Mouse (Mus musculus) adrenal gland, adult (tissue): ENCODE measurements around the gene Endog.
"Not testable (repeated sequence)": the region's sequence is repeated elsewhere in the genome, so short reads cannot be mapped to it uniquely, and the experiment has no call there.

Experiments used
- DNase-seq, 2 experiments: peaks; one replicate each; pipeline ENCODE4 v3.0.0; 2022 to 2023; ENCODE audit warnings: low spot score in 1 of 2; ENCODE audit not compliant: inconsistent age in 2 of 2

Gene Endog

DNA sequence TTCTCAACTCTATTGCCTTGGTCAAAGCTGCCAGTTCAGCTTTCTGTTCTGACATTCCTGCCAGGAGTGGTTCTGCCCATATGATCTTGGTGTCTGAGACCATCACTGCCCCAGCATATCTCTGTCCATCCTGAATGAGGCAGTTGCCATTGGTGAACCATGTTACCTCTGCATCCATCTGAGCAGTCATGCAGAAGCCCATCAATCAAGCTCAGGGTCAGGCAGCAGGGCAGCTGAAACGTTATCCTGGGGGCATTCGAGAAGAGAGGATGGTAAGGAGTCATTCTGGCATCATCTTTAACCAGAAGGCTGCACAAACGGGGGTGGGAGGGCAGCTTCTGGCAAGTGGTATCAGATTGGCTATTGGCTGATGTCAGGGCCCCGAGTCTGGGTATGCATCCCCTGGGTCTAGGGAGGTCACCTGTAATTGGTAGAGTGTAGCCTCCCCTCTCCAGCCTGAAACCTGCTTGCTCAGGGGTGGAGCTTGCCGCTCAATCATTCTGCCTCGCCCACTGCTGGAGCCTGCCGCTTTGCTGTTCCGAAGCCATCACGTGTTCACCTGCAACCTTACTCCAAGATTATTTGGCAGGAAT, 6.9 kb upstream of the Endog start:
- no peak for DNase-seq

DNA sequence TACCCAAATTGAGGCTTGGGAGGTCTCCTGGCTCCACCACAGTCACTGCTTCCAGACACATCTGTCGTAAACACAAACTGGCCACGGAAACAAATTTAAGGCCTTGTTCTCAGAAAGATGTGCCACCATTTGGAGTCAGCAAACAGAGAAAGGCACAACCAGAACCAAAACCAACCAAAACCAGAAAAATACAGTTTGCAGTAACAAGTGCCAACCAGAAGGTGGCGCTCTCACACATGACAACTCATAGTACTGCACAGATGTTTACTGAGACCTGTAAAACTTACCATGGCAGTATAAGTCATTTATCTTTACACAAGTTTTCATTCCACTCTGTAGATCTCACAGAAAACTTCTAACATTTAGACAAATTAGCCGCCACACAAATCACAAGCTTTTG, 4.6 kb upstream of the Endog start:
- no peak for DNase-seq

DNA sequence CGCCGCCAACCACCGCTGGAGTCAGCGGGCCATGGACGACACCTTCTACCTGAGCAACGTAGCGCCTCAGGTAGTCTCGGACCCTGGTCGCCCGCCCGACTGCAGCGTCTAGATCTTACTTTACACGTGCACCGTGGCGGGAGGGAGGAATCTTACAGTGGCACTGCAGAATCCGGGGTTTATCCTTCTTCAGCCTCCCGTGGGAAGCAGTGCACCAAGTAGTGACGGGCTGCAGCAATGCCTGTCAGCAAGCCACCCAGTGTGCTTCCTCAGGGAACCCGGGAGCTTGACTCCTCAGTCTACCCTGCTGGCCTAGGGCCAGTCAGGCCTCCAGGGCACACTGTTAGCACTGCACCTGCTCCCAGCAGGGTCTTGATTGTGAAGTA, 697 bp downstream of the Endog start:
- DNase-seq: no peak

DNA sequence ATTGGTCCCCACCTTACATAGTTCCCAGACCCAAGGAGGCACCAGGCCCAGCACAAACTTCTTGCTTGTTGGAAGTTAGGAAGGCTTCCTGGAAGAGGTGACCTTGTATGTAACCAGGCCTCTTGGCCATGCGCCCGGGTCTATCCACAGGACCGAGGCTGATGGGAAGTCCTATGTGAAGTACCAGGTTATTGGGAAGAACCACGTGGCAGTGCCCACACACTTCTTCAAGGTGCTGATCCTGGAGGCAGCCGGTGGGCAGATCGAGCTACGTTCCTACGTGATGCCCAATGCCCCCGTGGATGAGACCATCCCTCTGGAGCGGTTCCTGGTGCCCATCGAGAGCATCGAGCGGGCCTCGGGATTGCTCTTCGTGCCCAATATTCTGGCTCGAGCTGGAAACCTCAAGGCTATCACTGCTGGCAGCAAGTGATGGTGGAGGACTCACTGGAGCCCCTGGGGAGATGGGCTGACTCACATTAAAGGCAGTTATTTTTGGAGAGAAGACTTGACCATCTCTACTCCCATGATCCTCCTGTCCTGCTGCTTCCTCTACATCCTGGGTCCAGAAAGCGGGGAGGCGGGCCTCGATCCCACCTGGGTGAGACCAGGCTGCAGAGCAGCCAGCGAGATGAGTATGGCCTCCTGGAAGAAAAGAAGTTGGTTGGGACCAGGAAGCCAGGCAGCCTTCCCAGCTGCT, 2.4 kb downstream of the Endog start:
- peak in 1 of 2 experiments; percentile 57 for DNase-seq

DNA sequence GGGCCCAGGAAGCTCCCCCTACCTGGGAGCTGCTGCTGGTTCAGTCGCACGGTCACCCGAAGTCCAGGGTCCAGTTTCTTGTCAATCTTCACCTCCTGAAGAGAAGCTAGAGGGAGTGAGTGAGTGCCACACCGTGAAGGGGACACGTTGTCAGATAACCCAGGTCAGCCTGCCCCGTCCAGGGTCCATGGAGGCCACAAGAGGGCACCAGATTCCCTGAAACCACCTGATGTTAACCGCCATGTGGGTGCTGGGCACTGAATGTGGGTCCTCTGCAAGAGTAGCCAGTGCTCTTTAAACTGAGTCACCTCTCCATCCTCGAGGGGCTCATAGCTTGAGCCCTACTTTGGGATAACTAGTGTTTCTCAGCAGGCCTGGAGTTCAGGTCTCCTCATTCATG, 4.6 kb downstream of the Endog start:
- DNase-seq: peak in 1 of 2 experiments; percentile 45

DNA sequence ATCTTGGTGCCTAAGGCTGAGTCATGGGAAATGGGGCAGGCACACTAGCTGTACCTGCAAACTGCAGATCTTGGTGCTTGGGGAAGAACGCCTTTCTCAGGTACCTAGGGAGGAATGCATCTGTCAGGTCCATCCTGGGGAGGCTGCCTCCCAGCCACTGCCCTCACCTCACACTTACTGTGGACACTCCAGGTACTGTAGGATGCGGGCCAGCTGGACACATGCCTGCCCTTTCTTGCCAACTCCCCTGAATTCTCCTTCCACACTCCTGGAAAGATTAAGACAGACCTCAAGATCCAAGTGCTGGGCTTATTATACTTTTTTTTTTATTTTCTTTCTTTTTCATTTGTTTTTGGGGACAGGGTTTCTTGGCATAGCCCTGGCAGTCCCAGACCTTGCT, 5.3 kb downstream of the Endog start:
- DNase-seq: no peak

DNA sequence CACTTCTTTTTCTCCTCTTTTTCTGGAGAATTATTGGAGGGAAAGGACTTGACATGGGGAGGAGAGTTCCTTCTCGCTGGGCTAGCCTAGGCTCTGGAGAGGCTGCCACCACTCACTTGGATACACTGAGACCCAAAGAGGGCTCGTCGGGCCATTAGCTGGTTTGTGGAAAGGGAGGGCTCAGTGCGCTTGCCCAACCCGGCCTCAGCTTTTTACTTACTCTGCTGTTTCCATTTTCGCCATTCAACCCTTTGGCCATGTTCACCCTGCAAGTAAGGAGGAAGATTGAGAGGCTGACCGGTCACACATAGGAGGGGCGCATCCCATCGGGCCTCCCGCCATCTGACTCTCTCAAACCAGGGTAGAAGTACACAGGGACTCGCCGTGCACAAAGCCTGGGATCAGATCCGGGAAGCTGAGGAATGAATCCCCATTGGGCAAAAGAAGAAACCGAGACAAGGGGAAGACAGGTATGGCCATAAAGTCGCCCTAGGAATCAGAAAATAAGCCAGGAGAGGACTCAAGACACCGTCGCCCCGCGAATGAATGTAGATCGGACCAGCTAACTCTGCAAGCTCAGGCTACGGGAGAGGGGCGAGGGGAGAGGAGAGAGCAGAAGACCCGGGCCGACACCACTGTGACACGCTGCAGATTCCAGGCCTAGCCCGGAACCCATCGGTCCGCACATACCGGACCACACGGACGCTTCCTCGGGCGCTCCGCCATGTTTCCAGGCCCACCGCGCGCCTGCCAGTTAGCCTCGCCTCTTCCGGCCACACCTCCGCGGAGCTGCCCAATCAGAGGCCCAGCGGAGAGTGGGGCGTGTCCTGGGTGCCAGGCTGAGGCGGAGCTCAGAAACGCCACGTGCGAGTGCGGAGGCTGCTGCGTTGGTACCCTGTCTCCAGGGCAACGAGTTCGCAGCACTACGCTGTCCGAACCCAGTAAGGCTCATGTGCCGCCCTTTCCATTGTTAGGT, 6.7 kb downstream of the Endog start, which contains the start of gene Spout1:
Gene Spout1 (minus strand): TSS at position 760 of the 976 bp plus-strand sequence.
- peak; percentile 96 to 97 for DNase-seq

DNA sequence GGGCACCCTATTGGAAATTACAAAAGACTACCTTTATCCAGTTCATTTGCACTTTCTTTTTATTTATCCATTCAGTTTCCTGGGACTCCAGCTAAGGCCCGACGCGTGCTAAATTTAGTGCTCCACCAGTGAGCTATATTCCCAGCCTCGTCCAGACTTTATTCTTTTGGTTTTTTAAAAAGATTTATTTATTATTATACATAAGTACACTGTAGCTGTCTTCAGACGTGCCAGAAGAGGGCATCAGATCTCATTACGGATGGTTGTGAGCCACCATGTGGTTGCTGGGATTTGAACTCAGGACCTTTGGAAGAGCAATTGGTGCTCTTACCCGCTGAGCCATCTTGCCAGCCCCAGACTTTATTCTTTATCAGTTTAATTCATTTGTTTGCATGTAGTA, 7.4 kb downstream of the Endog start:
- DNase-seq: not testable (repeated sequence)

DNA sequence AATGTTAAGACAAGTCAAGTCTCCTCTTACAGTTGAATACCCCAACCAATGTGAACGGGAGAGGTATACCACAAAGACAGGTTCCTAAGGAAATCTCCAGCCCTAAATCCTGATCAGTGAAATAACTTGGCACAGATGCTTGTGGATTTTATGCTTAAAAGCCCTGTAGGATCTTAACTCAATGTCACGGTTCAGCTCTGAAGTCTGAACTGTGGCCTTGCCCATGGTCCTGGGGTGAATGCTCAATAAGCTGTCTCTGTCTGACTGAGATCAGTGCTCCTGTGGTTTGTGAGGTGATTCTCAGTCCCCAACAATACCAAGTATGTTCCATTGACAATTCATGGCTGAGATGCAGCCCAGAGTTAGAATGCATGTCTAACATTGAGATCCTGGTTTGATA, 11.1 kb downstream of the Endog start:
- DNase-seq: no peak

DNA sequence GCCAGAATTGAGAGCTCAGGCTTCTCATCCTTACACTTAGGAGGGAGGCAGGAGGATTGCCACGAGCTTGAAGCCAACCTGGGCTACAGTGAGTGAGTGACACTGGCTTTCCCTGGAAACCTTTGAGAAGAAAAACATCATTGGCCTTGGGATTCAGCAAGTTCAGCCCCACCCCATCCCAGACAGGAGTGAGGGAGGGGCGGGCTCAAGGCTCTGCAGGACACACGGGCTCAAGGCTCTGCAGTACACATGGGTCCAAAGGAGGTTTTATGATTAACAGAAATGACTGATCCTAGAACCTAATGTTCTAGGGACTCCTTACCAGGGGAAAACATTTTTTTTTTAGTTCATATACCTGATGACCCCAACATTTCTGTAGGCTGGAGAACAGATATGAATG, 12.4 kb downstream of the Endog start:
- DNase-seq: no peak

DNA sequence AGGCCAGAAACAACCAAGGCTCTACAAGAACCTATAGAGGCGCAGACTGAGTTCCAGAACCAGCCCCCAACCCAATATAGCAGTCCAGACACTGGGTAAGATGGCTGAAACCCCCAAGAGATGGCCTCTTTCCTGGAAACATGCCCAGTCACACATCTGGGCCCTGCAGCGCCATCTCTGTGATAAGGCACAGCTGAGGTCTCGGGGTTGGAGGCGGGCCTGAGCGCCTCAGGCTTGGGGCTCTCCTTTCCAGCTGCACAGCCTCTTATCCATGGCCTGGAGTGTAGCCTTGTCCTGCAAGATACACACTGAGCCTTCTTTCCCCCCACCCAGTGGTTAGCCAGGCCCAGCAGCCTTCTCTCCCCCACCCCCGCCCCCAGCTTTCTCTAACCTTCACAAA, 14.0 kb downstream of the Endog start:
- no peak for DNase-seq

DNA sequence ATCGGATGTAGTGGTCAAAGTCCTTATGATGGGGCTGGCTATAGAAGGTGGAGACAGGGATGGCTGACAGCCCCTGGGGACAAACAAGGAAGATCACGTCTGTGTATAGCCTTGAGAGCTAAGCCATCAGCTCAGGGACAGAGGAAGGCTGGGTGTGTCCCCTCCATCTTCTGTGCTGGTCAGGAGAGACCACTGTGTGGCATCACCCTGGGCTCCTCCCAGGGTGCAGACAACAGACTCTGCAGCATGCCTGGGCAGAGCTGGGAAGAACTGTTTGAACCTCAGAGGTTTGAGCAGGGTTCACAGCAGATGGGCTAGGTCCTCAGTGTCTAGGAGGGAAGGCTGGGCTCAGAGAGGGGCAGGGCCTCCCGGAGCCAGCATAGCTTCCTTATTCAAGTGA, 14.4 kb downstream of the Endog start:
- DNase-seq: no peak

DNA sequence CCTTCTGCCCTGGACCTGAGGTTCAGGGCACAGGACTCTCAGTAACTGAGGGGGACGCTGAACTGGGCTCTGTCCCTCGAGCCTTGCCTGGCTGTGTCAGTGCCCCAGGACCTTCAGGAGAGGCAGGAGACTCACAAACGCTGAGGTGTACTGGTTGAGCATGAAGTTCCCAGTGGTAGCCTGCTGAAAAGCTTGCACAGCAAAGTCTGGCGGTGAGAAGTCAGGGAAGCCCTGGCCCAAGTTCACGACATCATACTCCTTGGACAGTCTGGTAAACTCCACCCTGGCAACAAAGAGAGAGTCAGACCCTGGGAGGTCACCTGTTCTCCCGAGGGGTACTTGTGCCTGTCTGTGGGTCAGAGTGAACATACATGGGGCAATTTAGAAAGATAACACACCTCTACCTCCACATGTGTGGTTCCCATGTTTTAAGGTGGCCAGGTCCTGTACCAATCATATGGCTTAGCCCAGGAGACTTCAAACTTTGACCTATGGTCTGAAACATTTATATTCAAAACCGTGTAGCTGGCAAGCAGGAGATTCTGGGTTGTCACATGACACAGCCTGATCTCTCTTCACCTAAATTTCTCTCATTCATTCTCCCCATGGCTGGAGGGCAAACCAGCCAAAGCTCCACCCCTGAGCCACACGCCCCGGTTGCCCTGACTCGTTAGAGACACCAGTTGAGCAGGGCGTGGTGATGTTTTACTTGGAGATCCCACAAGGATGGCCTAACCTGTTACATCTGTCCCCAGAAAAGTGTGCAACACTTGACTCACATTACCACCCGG, 20.7 kb downstream of the Endog start:
- no peak for DNase-seq

DNA sequence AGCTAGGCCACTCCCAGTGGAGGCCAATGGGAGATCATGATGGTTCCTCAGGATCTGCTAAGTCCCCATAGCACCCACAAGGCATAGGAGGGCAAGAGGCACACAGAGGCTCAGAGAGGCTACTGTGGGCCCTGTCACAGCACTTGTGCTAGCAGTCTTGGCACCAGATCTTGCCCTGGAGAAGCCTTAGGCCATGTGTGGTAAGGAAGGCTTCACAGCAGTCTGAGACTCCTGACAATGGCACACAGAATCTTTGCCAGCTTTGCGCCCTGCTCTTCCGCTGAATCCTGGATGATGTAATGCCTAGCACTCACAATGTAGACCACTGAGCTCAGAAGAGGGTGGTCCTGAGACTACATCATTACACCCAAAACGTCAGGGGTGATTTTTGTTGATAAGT, 23.4 kb downstream of the Endog start:
- DNase-seq: no peak

DNA sequence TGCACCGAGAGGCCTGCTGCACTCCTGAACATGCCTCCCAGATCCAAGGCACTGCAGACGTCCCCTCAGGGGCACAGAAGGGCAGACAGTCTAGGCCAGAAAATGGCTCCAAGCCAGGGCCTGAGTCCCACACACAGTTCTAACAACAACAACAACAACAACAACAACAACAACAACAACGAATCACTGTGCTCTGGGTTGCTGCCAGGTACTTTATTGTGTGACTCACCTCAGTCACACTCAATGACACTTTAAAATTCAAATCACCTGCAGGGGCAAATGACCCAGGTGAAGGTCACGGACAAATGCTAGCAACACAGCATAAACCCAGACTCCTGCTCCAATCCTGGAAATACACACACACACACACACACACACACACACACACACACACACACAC, 26.7 kb downstream of the Endog start:
- DNase-seq: no peak

DNA sequence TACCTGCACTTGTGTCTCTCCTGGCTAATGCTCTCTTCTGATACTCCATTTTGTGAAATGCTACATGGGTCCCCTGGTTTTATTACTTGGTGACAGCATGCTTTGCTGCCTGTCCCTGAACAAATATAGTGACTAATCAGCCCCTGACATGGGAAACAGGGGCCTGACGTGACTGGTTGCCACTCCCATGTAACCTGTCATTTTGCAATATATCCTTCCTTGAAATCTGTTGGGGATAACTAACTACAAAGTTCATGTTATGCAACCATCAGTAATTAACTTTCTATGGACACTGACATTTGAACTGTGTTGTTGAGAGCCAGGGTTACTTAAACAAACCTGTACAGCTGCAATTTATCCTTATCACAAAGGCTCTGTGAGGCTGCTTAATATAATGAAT, 28.7 kb downstream of the Endog start:
- peak in 1 of 2 experiments; percentile 87 for DNase-seq

DNA sequence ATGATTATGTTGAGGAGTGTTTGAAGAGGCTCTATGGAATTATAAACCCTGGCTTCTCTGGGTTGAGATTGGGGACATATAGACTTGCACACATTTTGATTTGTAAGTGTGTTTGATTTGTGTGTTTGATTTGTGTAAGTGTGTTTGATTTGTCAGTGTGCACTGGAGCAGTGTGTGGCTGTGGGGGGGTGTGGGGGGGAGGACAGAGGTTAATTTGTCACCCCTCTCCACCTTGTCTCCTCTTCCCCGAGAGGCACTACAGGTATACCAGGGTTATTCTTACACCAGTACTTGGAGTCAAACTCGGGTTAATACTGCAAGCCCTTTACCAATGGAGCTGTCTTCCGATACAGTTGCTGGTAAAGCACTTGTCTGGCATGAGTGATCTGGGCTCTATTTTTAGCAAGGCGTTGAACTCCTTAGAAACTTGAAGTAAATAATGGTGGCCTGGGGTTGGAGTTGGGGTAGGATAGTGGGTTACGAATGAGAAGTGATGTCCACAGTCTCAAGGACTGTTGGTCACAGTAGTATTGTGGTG, 29.2 kb downstream of the Endog start:
- DNase-seq: no peak

DNA sequence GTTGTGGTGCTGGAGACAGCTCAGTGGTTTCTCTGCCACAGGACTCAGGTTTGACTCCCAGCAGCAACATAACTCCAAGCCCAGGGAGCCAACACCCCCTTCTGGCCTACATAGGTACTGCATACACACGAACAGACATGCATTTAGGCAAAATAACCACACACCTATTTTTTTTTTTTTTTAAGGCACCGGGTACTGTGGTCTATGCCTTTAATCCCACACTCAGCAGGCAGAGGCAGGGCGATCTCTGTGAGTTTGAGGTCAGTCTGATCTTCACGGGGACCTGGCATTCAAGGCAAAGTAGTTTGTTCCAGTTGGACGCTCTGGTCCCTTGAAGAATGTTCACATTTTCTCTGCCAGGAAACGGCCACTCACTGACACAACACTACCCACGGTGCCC, 32.1 kb downstream of the Endog start:
- peak in 1 of 2 experiments; percentile 68 for DNase-seq

DNA sequence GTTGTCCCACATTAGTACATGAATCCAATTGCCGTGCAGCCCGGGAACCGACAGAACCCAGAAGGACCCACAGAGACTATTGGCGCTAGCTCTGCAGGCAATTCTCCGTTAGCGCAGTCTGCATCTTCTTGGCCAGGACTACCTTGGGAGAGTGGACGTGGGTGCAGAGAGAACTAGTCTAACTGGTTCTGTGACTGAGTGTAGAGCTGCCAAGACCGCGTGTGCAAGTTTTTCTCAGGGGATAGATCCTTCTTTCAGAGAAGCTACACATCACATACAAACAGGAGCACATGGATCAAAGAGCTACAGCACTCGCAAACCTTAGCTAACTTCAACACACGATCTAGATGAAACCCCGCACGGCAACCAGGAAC, 33.9 kb downstream of the Endog start:
- no peak for DNase-seq

DNA sequence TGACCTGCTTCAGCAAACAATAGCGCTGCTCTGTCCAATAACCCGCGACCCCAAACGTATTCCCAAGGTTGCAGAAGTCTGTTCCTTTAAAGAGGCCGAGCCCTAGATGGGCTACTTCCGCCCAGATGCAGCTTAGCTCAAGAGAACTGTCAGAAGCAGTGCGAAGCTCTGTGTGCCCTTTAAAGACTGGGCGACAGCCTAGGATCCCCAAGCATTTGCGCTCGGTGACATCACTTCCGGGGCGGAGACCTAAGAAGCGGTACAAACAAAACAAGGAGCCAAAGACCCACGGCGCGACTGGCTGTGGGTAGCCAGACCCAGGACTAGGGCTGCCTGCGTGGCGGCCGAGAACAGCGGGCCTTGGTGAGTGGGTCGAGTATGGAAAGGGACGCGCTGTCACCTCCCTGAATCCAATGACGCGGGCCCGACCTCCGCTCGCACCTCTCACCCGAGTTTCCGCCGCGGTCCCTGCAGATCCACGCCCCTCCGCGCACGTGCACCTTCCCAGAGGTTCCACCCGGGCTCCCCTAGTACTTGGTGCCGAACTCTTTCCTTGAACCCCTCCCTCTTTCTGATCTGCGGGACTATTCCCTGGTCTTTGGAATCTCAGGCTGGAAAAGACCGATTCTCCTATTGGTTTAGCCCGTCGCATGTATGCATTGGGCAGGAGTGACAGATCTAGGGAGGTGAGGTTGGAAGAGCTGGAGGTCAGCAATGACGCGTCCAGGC, 34.5 kb downstream of the Endog start, which contains the start of gene Kyat1:
Gene Kyat1 (minus strand): TSS at position 219 of the 729 bp plus-strand sequence.
- peak; percentile 95 to 98 for DNase-seq
